Mouse (Mus musculus) heart, postnatal 25 days (tissue): Measurements from ENCODE around the gene Smarcd3. TPM values are rescaled to one million over a fixed set of nuclear protein-coding genes. Genes with fewer than 3 reads are reported as not detected.
"Not testable (repeated sequence)": the region's sequence is repeated elsewhere in the genome, so short reads cannot be mapped to it uniquely, and the experiment has no call there.

ENCODE experiments used
- DNase-seq: peaks from one replicate; pipeline ENCODE4 v3.0.0; 2022; ENCODE audit warnings: low spot score
- intact Hi-C: fragments of 180-260 bp; cut with DNase I; formaldehyde crosslinking; loops from one replicate; pipeline ENCODE4 v1.15.1; 2025
- microRNA-seq: library from miRNA; unstranded; fragments of <30 nt; microRNA quantifications from one replicate; pipeline ENCODE4 v1.2.0, GENCODE M21; 2022
- total RNA-seq, 2 experiments: library from RNA; stranded (reverse); gene quantifications; 2 replicates each; pipeline ENCODE4 v1.2.3; 2021

Gene Smarcd3
- total RNA-seq, 2 experiments from 2014 or later: 69.0 to 69.3 TPM

DNA sequence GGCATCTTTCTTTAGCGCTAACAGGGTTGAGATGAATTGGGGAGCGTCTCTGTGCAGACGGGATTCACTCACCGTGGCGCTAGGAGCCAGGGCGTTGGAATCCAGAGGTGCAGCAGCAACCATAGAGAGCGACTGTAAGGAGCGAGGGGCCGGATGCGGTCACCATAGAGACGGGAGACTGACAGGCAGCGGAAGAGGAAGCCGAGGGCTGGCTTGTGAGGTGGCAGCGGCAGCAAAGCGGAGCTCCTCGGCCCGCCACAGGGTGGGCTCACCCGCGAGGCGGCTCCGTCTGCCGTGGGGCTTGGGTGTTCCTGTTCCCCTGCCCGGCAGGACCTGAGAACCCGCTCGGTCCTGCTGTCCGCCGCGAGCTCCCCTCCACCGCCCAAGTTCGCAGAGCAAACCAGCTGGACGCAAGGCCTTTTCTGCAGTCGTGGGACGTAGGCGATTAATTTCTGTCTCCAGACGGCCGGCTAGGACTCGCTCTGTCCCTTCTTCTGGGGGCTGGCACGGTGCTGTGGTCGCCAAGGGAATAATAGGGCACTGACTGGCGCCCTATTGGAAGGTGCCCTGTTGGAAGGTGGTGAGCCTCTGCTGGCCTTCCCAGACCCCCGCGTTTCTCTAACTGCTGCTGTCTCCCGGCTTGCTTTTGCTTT is 37.5 kb downstream of the Smarcd3 start, which contains the start of gene Chpf2:
Chpf2 (plus strand) TSS at position 195 of the 653 bp plus-strand sequence.
- DNase-seq: peak; percentile 64
- intact Hi-C loops: no loop called here

DNA sequence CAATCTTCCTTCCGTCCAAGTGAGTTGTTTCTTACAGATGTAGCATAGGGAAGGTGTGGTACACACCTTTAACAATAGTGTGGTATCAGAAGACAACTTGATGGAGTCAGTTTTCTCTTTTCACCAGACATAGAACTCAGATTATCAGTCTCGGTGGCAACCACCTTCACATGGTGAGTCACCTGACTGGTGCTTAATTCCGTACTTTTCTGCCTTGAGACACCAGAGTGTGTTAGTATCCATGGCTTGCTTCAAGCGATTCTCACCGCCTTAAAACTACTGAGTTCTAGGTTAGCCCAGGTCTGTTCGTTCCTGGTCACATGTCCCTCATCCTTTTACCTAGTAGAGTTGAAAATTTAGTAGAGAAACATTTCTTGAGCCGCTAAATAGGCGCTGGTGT is 38.1 kb downstream of the Smarcd3 start:
- intact Hi-C loops: no loop called here
- DNase-seq: no peak

GRCm38 (mm10) chr5:24578109-24578963 is 45.9 kb downstream of the Smarcd3 start:
- intact Hi-C loops: loop anchor here (5.0 kb wide), 2 partner anchors 46 to 126 kb away; partner anchors contain the start of gene Agap3
- no peak for DNase-seq

GRCm38 (mm10) chr5:24577183-24577929 is 46.9 kb downstream of the Smarcd3 start, which contains the start of gene Abcf2:
TSS of gene Abcf2 (minus strand) at chr5:24577467.
- intact Hi-C loops: loop anchor here (5.0 kb wide), 2 partner anchors 45 to 125 kb away; partner anchors contain the start of gene Agap3
- DNase-seq: peak; percentile 100

GRCm38 (mm10) chr5:24576801-24577182 is 47.4 kb downstream of the Smarcd3 start:
- intact Hi-C loops: loop anchor here (5.0 kb wide), 2 partner anchors 44 to 124 kb away; partner anchors contain the start of gene Agap3
- no peak for DNase-seq

- intact Hi-C loops: loop anchor here (5.0 kb wide), 2 partner anchors 44 to 124 kb away; partner anchors contain the start of gene Agap3
- DNase-seq: no peak
These were observed 48.3 kb downstream of the Smarcd3 start for GRCm38 (mm10) chr5:24575948-24576347.

GRCm38 (mm10) chr5:24556709-24557108 is 67.5 kb downstream of the Smarcd3 start, which contains the start of gene 4931409K22Rik:
TSS of gene 4931409K22Rik (minus strand) at chr5:24556809.
- DNase-seq: no peak
- intact Hi-C loops: no loop called here

GRCm38 (mm10) chr5:24555335-24555734 is 68.9 kb downstream of the Smarcd3 start:
- intact Hi-C loops, DNase-seq: not testable (repeated sequence)

GRCm38 (mm10) chr5:24553621-24554244 is 70.5 kb downstream of the Smarcd3 start:
- DNase-seq: no peak
- intact Hi-C loops: no loop called here

DNA sequence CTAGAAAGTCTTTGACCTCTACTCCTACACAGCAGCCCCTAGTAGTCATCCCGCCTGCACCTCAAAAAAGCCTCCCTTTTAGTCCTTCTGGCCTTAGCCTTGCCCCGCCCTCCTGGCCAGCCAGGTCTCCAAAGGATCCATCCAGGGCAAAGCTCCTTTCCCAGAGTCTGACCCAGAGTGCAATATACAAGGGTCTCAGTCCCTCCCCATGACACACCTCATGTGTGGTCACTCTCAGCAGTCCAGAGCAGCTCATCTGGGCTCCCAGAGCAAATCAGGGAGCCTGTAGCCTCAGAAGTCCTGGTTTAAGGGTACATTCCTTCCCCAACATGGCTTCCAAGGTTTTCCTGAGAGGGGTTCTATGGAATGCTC is 72.9 kb downstream of the Smarcd3 start:
- intact Hi-C loops: no loop called here
- DNase-seq: no peak

DNA sequence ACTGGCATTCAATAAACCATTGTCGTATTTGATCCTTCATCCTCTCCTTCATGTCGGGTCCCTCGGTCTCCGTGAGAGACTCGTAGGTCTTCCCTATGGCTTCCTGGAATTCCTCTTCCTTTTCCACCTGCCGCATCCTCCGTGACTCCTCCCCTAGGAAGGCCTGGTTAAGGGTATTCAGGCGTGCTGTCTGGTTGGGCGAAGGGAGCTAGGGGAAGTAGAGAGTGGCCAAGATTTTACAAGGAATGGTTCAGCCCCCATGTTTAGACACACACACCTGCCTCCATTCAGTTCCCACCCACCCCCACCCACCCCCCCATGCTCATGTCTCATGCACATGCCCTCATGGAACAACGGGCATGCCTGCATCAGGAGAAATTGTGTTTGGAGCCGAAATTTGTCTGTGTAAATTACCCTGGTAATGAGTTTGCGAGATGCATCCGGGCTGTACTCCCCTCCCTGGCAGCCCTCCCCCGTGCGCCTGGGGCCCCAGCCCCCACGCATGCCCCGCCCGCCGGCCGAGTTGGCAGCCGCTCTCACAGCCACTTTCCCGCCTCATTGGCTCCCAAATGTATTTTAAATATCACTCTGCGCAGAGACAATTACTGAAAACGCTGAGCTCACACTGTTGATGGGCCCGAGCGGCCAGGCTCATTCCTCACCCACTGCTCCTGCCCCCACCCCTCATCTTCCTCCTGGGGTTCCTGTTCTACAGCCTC is 73.5 kb downstream of the Smarcd3 start:
- intact Hi-C loops: no loop called here
- DNase-seq: no peak

- no peak for DNase-seq
These were observed 81.6 kb downstream of the Smarcd3 start for GRCm38 (mm10) chr5:24542643-24543042.

GRCm38 (mm10) chr5:24541144-24541569 is 83.1 kb downstream of the Smarcd3 start:
- intact Hi-C loops: no loop called here
- DNase-seq: no peak

More at GRCm38 (mm10) chr5:24542643-24543042, 81.6 kb downstream of the Smarcd3 start:
- intact Hi-C loops: no loop called here

Small RNA genes lying within 50 kb of the gene (microRNA-seq; reads per million reads assigned to microRNA genes)
- gene Mir671: 265 reads per million, percentile 68 among the genes with 10 or more reads in this experiment

Other genes with a start within 250 kb of the Smarcd3 start
- gene Atg9b, start 232.3 kb downstream of the Smarcd3 start, total RNA-seq: 1 to 10 TPM in 1 of 2 experiments, under 1 TPM in 1; 0.42 to 1.2 TPM
- gene Abcb8, start 230.7 kb downstream of the Smarcd3 start, total RNA-seq: 10 to 100 TPM; 82.8 to 83.7 TPM
- under 1 TPM in 1 of 2 experiments, not detected in 1; 0.17 TPM for gene Asic3, start 211.0 kb downstream of the Smarcd3 start, total RNA-seq
- gene Cdk5, start 200.9 kb downstream of the Smarcd3 start, total RNA-seq: 10 to 100 TPM; 19.2 to 22.8 TPM
- gene Slc4a2, start 200.6 kb downstream of the Smarcd3 start, total RNA-seq: 10 to 100 TPM; 29.7 to 31.3 TPM
- 100 to 1,000 TPM; 275 to 314 TPM for gene Fastk, start 179.1 kb downstream of the Smarcd3 start, total RNA-seq
- 10 to 100 TPM in 1 of 2 experiments, 1 to 10 TPM in 1; 9.1 to 12.0 TPM for gene Tmub1, start 176.6 kb downstream of the Smarcd3 start, total RNA-seq
- gene Agap3, start 172.2 kb downstream of the Smarcd3 start, total RNA-seq: 10 to 100 TPM; 80.4 to 80.7 TPM
- gene Gbx1, start 97.2 kb downstream of the Smarcd3 start, total RNA-seq: not detected
- 10 to 100 TPM; 85.1 to 85.9 TPM for gene Asb10, start 83.4 kb downstream of the Smarcd3 start, total RNA-seq
- not detected for gene 4931409K22Rik, start 67.6 kb downstream of the Smarcd3 start, total RNA-seq
- gene Abcf2, start 46.9 kb downstream of the Smarcd3 start, total RNA-seq: 10 to 100 TPM; 48.0 to 53.2 TPM
- 1 to 10 TPM; 7.8 to 9.7 TPM for gene Chpf2, start 37.7 kb downstream of the Smarcd3 start, total RNA-seq
- 10 to 100 TPM; 30.0 to 33.6 TPM for gene Nub1, start 61.1 kb upstream of the Smarcd3 start, total RNA-seq
- under 1 TPM; 0.44 to 0.59 TPM for gene Wdr86, start 106.3 kb upstream of the Smarcd3 start, total RNA-seq
- not detected for gene Crygn, start 133.6 kb upstream of the Smarcd3 start, total RNA-seq
- 10 to 100 TPM; 75.5 to 82.9 TPM for gene Rheb, start 218.2 kb upstream of the Smarcd3 start, total RNA-seq